Mouse (Mus musculus): ENCODE measurements around the gene Babam2.

The Babam2 gene

GRCm38 (mm10) chr5:31713841-31714264, 16.4 kb downstream of the Babam2 start:
- DNase-seq (ENCODE audit: low read depth), result peak; percentile 25

- no peak for DNase-seq (ENCODE audit: low read depth)
These were observed 18.1 kb downstream of the Babam2 start for GRCm38 (mm10) chr5:31715486-31716150.

- DNase-seq (ENCODE audit: low read depth), result no peak
These were observed 27.0 kb downstream of the Babam2 start for GRCm38 (mm10) chr5:31724519-31724918.

- peak; percentile 36 for DNase-seq (ENCODE audit: low read depth)
These were observed 28.4 kb downstream of the Babam2 start for GRCm38 (mm10) chr5:31725885-31726284.

GRCm38 (mm10) chr5:31727456-31727855, 30.0 kb downstream of the Babam2 start:
- DNase-seq (ENCODE audit: low read depth), result no peak

- DNase-seq (ENCODE audit: low read depth), result peak; percentile 11
These were observed 35.3 kb downstream of the Babam2 start for GRCm38 (mm10) chr5:31732644-31733338.

GRCm38 (mm10) chr5:31741931-31742330, 44.4 kb downstream of the Babam2 start:
- no peak for DNase-seq (ENCODE audit: low read depth)

GRCm38 (mm10) chr5:31742521-31743031, 45.1 kb downstream of the Babam2 start:
- no peak for DNase-seq (ENCODE audit: low read depth)

- DNase-seq (ENCODE audit: low read depth), result no peak
These were observed 51.9 kb downstream of the Babam2 start for GRCm38 (mm10) chr5:31749401-31749800.

GRCm38 (mm10) chr5:31750231-31750925, 52.9 kb downstream of the Babam2 start:
- DNase-seq (ENCODE audit: low read depth), result no peak

GRCm38 (mm10) chr5:31750955-31751354, 53.5 kb downstream of the Babam2 start:
- DNase-seq (ENCODE audit: low read depth), result no peak

GRCm38 (mm10) chr5:31754634-31755033, 57.1 kb downstream of the Babam2 start:
- no peak for DNase-seq (ENCODE audit: low read depth)

- no peak for DNase-seq (ENCODE audit: low read depth)
These were observed 57.8 kb downstream of the Babam2 start for GRCm38 (mm10) chr5:31755255-31755654.

GRCm38 (mm10) chr5:31758310-31759091, 61.0 kb downstream of the Babam2 start:
- no peak for DNase-seq (ENCODE audit: low read depth)

- DNase-seq (ENCODE audit: low read depth), result no peak
These were observed 64.4 kb downstream of the Babam2 start for GRCm38 (mm10) chr5:31761836-31762235.

GRCm38 (mm10) chr5:31762773-31763172, 65.3 kb downstream of the Babam2 start:
- no peak for DNase-seq (ENCODE audit: low read depth)

- no peak for DNase-seq (ENCODE audit: low read depth)
These were observed 68.3 kb downstream of the Babam2 start for GRCm38 (mm10) chr5:31765824-31766223.

GRCm38 (mm10) chr5:31766841-31767542, 69.5 kb downstream of the Babam2 start:
- DNase-seq (ENCODE audit: low read depth), result peak; percentile 29

- DNase-seq (ENCODE audit: low read depth), result no peak
These were observed 74.0 kb downstream of the Babam2 start for GRCm38 (mm10) chr5:31771486-31771885.

- DNase-seq (ENCODE audit: low read depth), result no peak
These were observed 74.4 kb downstream of the Babam2 start for GRCm38 (mm10) chr5:31771921-31772320.

GRCm38 (mm10) chr5:31774976-31775375, 77.5 kb downstream of the Babam2 start:
- DNase-seq (ENCODE audit: low read depth), result no peak

All from naive thymus-derived CD4-positive, alpha-beta T cell, adult 2 months (primary cell).